Mouse (Mus musculus) intestine, postnatal 0 days (tissue): ENCODE results near the gene Gpam. TPM values are rescaled to one million over a fixed set of nuclear protein-coding genes. Genes with fewer than 3 reads are reported as not detected.
A peak's percentile ranks its signal among the peaks of the same experiment; 100 is the strongest.

Experiments used
- ATAC-seq: fragments of 200-750 bp; cut with Nextera tagmentation; 2 replicates; pipeline ENCODE4 v1.8.0; 2017; ENCODE audit warnings: mild to moderate bottlenecking, moderate TSS enrichment, moderate library complexity
- H3K27ac ChIP-seq: fragments of 300-500 bp; sonication (generic); 2 replicates; pipeline ENCODE4 v1.5.1; 2014; ENCODE audit warnings: mild to moderate bottlenecking, low read depth, low read length, moderate library complexity
- H3K27me3 ChIP-seq: fragments of 300-500 bp; sonication (generic); replicated peaks from 2 replicates; pipeline ENCODE4 v1.6.1; 2014; ENCODE audit warnings: low read length, mixed read lengths; ENCODE audit not compliant: control insufficient read depth, insufficient read depth
- H3K36me3 ChIP-seq: fragments of 300-500 bp; sonication (generic); 2 replicates; pipeline ENCODE4 v1.6.1; 2014; ENCODE audit warnings: mild to moderate bottlenecking, moderate library complexity; ENCODE audit not compliant: control insufficient read depth, insufficient read depth
- H3K4me1 ChIP-seq: fragments of 300-500 bp; sonication (generic); replicated peaks from 2 replicates; pipeline ENCODE4 v1.6.1; 2014; ENCODE audit warnings: antibody characterized with exemption, low read length, mixed read lengths; ENCODE audit not compliant: control insufficient read depth, insufficient read depth
- H3K4me2 ChIP-seq: fragments of 300-500 bp; sonication (generic); replicated peaks from 2 replicates; pipeline ENCODE4 v1.6.1; 2014; ENCODE audit warnings: low read depth, mild to moderate bottlenecking, moderate library complexity
- H3K4me3 ChIP-seq: fragments of 300-500 bp; sonication (generic); 2 replicates; pipeline ENCODE4 v1.5.1; 2014; ENCODE audit warnings: low read depth, low read length
- H3K9ac ChIP-seq: fragments of 300-500 bp; sonication (generic); 2 replicates; pipeline ENCODE4 v1.6.1; 2014; ENCODE audit warnings: mild to moderate bottlenecking, low read depth, low read length
- H3K9me3 ChIP-seq: fragments of 300-500 bp; sonication (generic); 2 replicates; pipeline ENCODE4 v1.6.1; 2016; ENCODE audit warnings: mixed run types; ENCODE audit not compliant: control insufficient read depth
- CTCF ChIP-seq: sonication (generic); IDR thresholded peaks from 2 replicates; pipeline ENCODE4 v1.5.1; 2016; ENCODE audit warnings: low read depth, mild to moderate bottlenecking, control low read depth, antibody characterized with exemption, moderate library complexity
- WGBS: fragments of 180-500 bp; shearing (Covaris S2); extraction: QIAGEN DNeasy Blood & Tissue Kit; methylation state at CpG from one replicate; pipeline ENCODE4 v1.1.7; 2014; 5-methylcytosine and 5-hydroxymethylcytosine counted together
- polyA plus RNA-seq: library from polyadenylated mRNA; unstranded; fragments of >200 nt; fragmentation: Nextera tagmentation; extraction: Ambion mirVana; gene quantifications from 2 replicates; pipeline ENCODE4 v1.2.1, GENCODE M21; 2015

Gpam gene
- polyA plus RNA-seq, 1 experiment from 2014 or later: 6.6 TPM

- Histone ChIP-seq H3K27ac (no peak overlapping the region), H3K9ac (no peak overlapping the region), H3K9me3 (no peaks in the 10 kb centered on the region), H3K27me3 (no peaks in the 10 kb centered on the region), H3K4me2 (no peak overlapping the region), H3K36me3 (no peaks in the 10 kb centered on the region), H3K4me3 (no peak overlapping the region), H3K4me1 (no peaks in the 10 kb centered on the region)
- no peak for TF ChIP-seq CTCF
- 82% methylated on average over 2 of the region's 2 CpGs for WGBS
- no peak for ATAC-seq
Observed at GRCm38 (mm10) chr19:55166741-55167140, 39.7 kb upstream of the Gpam start.

DNA sequence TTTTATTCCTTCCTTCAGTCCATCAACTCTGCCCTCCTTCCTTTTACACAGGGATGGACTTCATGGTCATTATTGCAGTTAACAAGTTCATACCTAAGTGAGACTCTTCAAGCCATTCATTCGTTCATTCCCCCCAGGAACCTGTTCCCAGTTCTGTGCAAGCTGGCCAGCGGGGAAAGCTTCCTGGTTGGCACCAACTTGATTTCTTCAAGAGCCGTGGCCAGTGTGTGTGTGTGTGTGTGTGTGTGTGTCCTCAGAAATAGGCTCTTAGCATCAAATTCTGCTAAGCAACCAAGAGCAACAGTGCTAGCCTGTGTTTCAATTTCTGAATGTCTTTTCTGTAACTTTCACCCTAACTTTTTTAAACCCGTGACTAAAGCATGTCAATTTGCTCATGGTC lies 38.9 kb upstream of the Gpam start:
- Histone ChIP-seq H3K9me3 (no peaks in the 10 kb centered on the region), H3K4me1 (no peaks in the 10 kb centered on the region), H3K27ac (no peak overlapping the region), H3K27me3 (no peaks in the 10 kb centered on the region), H3K4me3 (no peak overlapping the region), H3K36me3 (no peaks in the 10 kb centered on the region), H3K4me2 (no peak overlapping the region), H3K9ac (no peak overlapping the region)
- WGBS: 61% methylated on average over 4 of the region's 4 CpGs
- ATAC-seq: no peak
- TF ChIP-seq CTCF: no peak

- Histone ChIP-seq H3K4me3 (no peak overlapping the region), H3K9me3 (no peaks in the 10 kb centered on the region), H3K27ac (peak overlapping the region; percentile 46; the same call in 1 of the 2 replicates), H3K36me3 (no peaks in the 10 kb centered on the region), H3K27me3 (no peaks in the 10 kb centered on the region), H3K4me2 (no peak overlapping the region), H3K4me1 (no peaks in the 10 kb centered on the region), H3K9ac (no peak overlapping the region)
- WGBS: 74% methylated on average over 1 of the region's 1 CpGs
- peak; percentile 60 for ATAC-seq
- TF ChIP-seq CTCF: no peak
Observed at GRCm38 (mm10) chr19:55165183-55165865, 38.3 kb upstream of the Gpam start.

- no peak for TF ChIP-seq CTCF
- no peaks in the 10 kb centered on the region for H3K4me1 ChIP-seq
- no peak overlapping the region for H3K4me3 ChIP-seq
- no peak overlapping the region for H3K9ac ChIP-seq
- 66% methylated on average over 1 of the region's 1 CpGs for WGBS
- no peaks in the 10 kb centered on the region for H3K36me3 ChIP-seq
- no peak overlapping the region for H3K4me2 ChIP-seq
- ATAC-seq: no peak
- no peaks in the 10 kb centered on the region for H3K27me3 ChIP-seq
- no peak overlapping the region for H3K27ac ChIP-seq
- no peaks in the 10 kb centered on the region for H3K9me3 ChIP-seq
Observed at GRCm38 (mm10) chr19:55164162-55164561, 37.1 kb upstream of the Gpam start.

DNA sequence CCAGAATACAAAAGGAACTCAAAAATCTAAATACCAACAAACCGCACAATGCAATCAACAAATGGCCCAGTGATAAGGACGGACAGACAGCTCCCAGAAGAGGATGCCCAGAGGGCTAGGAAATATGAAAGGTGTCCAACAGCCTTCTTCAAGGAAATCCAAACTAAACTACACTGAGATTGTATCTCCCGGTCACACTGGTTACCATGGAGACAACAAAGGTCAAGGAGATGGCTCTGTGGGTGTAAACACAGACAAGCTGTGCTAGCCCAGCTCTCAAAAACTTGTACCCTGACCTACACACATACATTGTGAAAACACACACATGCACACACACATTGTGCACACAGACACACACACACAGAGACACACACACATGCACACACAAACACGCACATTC lies 35.2 kb upstream of the Gpam start:
- Histone ChIP-seq H3K9me3 (no peaks in the 10 kb centered on the region), H3K4me1 (no peaks in the 10 kb centered on the region), H3K27me3 (no peaks in the 10 kb centered on the region), H3K9ac (no peak overlapping the region), H3K4me2 (no peak overlapping the region), H3K27ac (no peak overlapping the region), H3K36me3 (no peaks in the 10 kb centered on the region), H3K4me3 (no peak overlapping the region)
- TF ChIP-seq CTCF: no peak
- WGBS: 55% methylated on average over 4 of the region's 4 CpGs
- no peak for ATAC-seq

DNA sequence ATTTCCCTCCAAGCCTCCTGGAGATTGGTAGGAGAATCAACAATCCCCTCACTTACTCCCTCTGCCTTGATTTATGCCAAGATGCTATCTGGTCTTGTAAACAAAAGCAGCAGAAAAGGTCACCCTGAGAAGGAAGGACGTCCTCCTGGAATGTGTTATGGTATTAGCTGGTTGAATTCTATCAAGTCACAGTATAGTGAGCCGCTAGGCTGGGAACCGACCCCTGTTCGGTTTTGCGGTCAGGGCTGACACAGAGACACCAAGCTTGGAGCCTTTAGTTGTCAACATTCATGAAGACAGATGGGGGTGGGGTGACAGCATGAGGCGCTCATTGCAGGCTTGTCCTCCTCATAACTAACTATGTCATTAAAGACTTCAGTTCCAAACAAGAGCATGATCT lies 32.8 kb upstream of the Gpam start:
- no peaks in the 10 kb centered on the region for H3K27me3 ChIP-seq
- no peak for TF ChIP-seq CTCF
- H3K4me1 ChIP-seq: no peaks in the 10 kb centered on the region
- no peaks in the 10 kb centered on the region for H3K9me3 ChIP-seq
- no peak overlapping the region for H3K4me3 ChIP-seq
- H3K27ac ChIP-seq: no peak overlapping the region
- no peaks in the 10 kb centered on the region for H3K36me3 ChIP-seq
- no peak overlapping the region for H3K4me2 ChIP-seq
- no peak overlapping the region for H3K9ac ChIP-seq
- no peak for ATAC-seq
- 54% methylated on average over 6 of the region's 6 CpGs for WGBS
